Mouse (Mus musculus) ZHBTc4 (cell line): ENCODE results near the gene Isg20l2.

ENCODE experiments used
- DNase-seq: peaks from one replicate; pipeline ENCODE4 v3.0.0-alpha.2; 2011; ENCODE audit warnings: low read depth, low spot score

The Isg20l2 gene

GRCm38 (mm10) chr3:87973593-87974380 lies 43.7 kb downstream of the Isg20l2 start:
- no peak for DNase-seq

- DNase-seq: peak; percentile 99
Observed at GRCm38 (mm10) chr3:87974381-87974987, 44.4 kb downstream of the Isg20l2 start.

DNA sequence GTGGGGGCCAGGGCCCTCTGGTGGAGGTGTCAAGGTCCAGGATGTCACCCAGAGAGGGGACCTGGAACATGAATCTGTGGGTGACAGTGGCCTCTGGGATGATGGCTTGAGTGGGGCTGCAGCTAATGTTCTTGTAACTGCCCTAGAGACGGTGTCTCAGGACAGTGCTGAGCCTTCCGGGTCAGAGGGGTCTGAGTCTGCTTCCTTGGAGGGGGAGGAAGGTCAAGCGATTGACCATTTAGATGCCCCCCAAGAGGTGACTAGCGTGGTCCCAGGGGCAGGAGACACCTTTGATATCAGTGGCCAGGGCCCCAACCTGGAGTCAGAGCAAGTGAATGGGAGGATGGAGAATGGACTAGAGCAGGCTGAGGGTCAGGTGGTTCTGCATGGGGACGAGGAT lies 49.4 kb downstream of the Isg20l2 start:
- no peak for DNase-seq

- DNase-seq: no peak
Observed at GRCm38 (mm10) chr3:87980085-87980484, 50.0 kb downstream of the Isg20l2 start.

GRCm38 (mm10) chr3:87980728-87981127 lies 50.6 kb downstream of the Isg20l2 start:
- DNase-seq: no peak

GRCm38 (mm10) chr3:87981214-87981760 lies 51.2 kb downstream of the Isg20l2 start:
- DNase-seq: no peak

GRCm38 (mm10) chr3:87981894-87982835 lies 52.1 kb downstream of the Isg20l2 start:
- no peak for DNase-seq

DNA sequence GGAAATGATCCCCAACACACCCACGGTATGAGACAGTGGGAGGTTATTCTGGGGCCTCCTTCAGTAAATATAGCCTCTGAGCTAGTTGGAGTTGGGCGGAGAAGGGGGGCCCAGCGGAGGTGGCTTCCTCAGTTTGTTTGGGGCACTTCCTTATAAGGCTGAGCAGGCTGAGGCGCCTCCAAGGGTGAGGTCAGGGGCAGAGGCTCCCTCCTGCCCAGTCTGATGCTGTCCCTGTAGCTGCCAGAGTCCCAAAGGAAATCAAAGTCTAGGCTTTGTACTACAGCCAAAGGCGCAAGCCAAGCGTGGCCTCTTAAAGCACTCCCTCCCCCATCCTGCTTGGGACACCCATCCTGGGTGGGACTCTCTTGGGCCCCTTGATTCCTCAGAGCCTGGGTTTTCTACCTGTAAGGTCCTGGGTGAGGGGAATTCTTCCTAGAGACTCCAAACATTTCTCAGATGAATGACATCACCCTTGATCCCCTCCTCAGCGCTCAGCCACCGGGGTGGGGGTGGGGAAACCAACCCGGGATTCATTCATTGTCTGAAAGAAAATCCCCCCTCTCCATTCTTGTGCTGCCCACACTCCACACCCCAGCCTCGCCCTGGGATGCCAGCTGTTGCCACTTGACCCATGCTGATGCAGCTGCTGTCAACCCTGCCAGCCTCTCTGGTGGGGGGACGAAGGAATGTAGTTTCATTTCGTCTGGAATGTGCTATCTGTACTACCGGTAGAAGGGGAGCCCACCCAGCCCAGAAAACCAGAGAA lies 52.9 kb downstream of the Isg20l2 start:
- DNase-seq: no peak

DNA sequence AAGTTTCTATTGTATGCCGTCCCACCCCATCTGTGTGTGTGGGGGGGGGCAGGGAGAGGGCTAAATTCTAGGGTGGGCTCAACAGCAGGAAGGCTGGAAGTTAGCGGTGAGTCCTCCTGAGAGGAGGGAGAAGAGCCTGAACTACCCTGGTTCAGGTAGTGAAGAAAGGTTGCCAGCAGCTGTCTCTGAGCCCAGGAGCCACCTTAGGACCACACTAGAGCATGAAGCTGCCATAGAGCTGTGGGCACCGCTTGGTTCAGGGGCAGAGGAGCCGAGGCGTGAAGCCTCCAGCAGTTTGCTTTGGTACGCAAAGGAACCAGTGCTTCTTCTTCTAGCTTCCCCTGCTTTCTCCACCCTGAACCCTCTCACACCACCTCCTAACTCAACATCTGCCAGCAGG lies 53.5 kb downstream of the Isg20l2 start:
- no peak for DNase-seq

- DNase-seq: no peak
Observed at GRCm38 (mm10) chr3:87984094-87984493, 54.0 kb downstream of the Isg20l2 start.

DNA sequence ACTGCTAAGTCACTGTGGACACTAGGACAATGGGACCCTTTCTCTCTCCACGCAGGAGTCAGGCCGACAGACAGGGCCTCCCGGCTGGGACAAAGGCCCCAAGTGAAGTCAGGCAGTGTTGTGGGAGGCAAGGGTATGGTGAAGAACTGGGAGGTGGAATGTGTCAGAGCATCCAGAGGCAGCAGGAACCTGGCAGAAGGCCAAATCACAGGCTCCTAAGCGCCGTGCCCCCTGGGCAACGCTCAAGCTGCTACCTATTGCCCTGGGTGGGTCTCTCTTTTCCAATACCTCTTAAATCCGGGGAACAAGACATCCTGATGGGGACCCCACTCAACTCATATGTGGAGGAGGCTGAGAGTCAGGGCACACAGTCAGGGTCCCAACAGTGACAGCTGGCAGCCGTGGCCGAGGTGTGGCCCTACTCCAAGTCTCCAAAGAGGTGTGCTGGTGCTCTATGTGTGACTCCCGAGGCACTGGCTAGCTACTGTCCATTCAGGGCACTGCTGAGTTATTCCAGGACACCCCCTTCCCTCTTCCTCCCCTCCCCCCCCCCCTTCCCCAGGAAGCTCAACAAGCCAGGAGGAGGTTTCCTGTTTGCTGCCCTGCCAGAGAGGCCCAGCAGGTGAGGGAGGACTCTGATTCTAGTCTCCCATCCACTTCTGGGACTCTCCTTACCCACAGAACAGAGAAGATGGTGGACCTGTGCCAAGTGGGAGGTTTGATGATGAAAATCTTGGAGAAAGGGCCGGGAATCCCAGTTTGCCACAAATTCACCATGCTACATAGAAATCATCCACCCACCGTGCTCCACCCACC lies 55.6 kb downstream of the Isg20l2 start:
- no peak for DNase-seq

DNA sequence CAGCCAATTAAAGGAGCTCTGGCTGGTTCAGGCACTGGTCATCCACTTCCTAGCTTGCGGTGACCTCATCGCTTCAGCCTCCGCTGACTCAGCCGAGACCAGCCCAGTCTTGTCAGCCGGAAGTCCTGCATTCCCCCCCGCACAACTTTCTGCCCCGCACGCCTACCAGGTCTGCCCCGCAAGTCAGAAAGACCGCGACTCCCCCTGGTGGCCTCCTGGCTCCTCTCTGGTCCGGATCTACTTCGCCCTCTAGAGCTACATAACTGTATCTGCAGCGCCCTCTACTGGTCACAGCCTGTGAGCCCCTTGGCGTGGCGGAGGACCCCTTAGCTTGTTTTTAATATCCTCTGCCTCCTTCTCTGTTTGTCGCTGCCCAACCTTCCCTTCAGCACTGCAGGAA lies 56.8 kb downstream of the Isg20l2 start:
- peak; percentile 97 for DNase-seq

- DNase-seq: peak; percentile 86
Observed at GRCm38 (mm10) chr3:87987633-87988032, 57.5 kb downstream of the Isg20l2 start.

DNA sequence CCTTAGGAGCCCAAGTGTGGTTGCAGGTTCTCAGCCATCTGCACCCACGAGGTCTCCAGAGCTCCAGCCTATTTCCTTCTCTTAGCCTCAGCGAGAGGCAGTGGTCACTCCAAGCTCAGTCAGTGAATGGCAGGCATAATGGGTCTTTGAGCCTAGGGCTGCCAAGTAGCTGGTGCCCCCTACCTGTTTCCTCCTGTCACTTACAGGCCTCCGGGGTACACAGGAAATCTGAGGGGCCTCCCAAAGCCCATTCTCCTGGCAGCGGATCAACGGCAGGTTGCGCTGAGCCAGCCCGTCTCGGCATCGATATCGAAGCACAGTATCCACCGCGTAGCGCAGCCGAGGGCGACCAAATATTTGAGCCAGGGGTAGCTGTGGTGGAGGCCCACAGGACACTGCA lies 58.0 kb downstream of the Isg20l2 start:
- DNase-seq: no peak

- no peak for DNase-seq
Observed at GRCm38 (mm10) chr3:87989935-87990334, 59.8 kb downstream of the Isg20l2 start.
